Mouse (Mus musculus): Measurements from ENCODE around the gene Cyp11a1. TPM values are rescaled to one million over a fixed set of nuclear protein-coding genes. Genes with fewer than 3 reads are reported as not detected.

The Cyp11a1 gene
- total RNA-seq, 2 experiments from 2014 or later = 0.79 to 1.7 TPM

DNA sequence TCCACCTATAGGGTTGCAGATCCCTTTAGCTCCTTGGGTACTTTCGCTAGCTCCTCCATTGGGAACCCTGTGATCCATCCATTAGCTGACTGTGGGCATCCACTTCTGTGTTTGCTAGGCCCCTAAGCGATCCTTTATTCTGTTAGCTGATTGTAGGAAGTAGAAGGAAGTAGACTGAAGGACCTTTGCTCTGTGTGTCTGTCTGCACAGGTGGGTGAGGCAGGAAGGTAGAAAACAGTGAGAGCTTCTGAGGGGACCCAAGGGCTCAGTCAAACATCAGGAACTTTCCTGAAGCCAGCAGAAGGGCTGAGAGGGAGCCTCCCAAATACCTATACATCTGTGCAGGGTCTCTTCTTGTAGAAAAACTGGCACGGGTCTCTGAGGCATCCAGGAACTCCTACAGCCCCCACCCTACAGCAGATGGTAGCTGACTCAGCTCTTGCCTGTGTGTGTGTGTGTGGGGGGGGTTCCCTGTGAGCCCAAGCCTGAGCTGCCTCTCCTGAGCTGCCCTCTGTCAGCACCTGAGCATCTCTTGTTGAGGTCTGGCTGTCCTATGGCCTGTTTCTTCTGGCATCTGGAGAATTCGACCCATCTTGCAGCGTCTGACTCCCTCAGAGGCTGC is 30.9 kb upstream of the Cyp11a1 start:
- Histone ChIP-seq H3K4me3 (no peak overlapping the region), H3K27ac (no peak overlapping the region)
- no peak for DNase-seq (ENCODE audit: low spot score in 2 of 2)
- TF ChIP-seq CTCF (conservative IDR thresholded peaks at IDR 0.05) = no peak

DNA sequence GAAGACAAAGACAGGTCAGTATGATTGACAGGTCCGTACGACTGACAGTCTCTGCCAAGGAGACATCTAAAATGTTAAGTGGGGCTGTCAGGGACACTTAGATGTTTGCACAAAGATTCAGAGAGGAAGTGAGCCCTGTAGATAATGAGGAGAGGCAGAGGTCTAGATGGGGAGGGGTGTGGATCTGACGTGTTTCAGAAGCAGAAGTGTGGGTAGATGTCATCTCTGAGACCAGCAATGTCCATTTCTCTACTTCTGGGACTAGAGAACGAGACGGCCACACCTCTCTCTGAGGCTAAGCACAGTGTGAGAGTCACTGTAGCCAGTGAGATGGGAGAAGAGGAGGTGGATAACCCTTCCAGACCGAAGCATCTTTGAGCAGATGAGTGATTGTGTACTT is 28.2 kb upstream of the Cyp11a1 start:
- no peak for DNase-seq (ENCODE audit: low spot score in 2 of 2)
- no peak overlapping the region for H3K27ac ChIP-seq
- no peak overlapping the region for H3K4me3 ChIP-seq
- no peak for TF ChIP-seq CTCF (conservative IDR thresholded peaks at IDR 0.05)

DNA sequence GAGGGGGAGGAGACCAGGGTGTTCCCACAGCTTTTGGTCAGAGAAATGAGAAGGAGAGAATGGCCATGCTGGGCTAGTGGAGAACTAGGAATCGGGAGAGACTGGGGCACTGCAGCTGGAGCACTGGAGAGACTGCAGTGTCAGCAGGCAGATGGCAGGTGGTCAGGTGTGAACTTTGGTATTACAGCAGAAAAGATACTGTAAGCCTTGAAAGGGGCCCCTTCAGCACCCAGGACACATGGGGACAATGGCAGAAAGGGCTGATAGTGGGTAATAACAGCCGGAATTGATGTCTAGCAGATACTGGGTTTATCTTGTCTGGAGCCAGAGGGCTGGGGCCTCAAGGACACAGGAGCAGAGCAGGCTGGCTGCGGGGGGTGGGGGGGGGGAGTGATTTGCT is 27.4 kb upstream of the Cyp11a1 start:
- H3K27ac ChIP-seq = no peak overlapping the region
- no peak for TF ChIP-seq CTCF (conservative IDR thresholded peaks at IDR 0.05)
- H3K4me3 ChIP-seq = no peak overlapping the region
- DNase-seq (ENCODE audit: low spot score in 2 of 2) = no peak

DNA sequence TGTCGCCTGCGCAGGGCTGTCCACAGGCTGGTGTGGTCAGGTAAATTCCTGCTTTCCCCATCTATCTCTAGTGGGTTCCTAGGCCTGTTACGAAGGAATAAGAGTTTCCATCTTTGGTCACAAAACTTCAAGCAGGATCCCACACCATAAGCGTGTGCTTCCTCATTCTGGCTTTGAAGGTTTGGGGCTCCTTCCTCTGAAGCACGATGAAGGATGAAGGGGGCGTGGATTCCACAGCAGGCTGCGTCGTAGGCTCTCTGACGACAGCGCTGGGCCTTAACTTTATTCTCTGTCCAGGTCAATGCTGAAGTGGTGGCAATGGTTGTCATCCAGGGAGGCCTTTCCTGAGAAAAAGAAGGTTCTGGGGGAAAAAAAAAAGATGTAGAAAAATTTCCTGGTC is 25.6 kb upstream of the Cyp11a1 start:
- DNase-seq (ENCODE audit: low spot score in 2 of 2) = no peak
- H3K4me3 ChIP-seq = no peak overlapping the region
- no peak for TF ChIP-seq CTCF (conservative IDR thresholded peaks at IDR 0.05)
- H3K27ac ChIP-seq = no peak overlapping the region

DNA sequence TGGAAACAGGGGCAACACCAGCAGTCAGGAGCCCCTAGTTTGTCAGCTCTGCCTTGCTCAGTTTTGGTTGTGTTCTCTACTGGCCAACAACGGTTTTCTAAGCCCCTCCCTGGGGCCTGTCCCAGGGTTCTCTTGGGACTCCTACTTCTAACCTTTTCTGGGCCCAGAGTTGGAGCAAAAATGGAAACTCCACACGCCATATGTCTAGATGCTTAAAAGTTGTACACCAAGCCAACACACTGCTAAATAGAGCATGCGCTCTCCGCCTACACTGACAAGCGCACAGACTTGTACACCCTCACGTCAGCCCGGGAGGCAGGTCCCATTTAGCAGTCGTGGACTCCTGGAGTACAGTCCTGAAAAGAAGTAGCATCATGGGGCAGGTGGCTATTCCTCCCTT is 20.9 kb upstream of the Cyp11a1 start:
- Histone ChIP-seq H3K27ac (no peak overlapping the region), H3K4me3 (no peak overlapping the region)
- TF ChIP-seq CTCF (conservative IDR thresholded peaks at IDR 0.05) = no peak
- DNase-seq (ENCODE audit: low spot score in 2 of 2) = peak; percentile 59 to 79

DNA sequence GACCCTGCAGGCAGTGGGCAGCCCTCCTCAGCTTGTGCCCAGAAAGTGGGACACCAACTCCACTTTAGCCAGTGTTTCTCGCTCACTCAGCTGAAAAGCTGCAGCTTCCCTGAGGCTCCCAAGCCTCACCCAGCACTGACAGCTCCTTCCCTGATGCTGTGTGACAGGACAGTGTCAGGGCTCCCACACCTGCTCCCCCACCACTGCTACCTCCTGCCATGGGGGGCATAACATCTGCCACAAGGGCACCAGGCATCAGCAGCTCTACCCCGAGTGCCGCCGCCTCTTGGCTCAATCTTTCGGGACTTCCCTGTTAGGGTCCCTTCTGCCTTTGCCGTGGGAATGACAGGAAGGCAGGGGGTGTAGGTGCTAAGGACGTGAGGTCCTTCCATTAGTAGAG is 19.9 kb upstream of the Cyp11a1 start:
- Histone ChIP-seq H3K27ac (no peak overlapping the region), H3K4me3 (no peak overlapping the region)
- DNase-seq (ENCODE audit: low spot score in 2 of 2) = no peak
- no peak for TF ChIP-seq CTCF (conservative IDR thresholded peaks at IDR 0.05)

DNA sequence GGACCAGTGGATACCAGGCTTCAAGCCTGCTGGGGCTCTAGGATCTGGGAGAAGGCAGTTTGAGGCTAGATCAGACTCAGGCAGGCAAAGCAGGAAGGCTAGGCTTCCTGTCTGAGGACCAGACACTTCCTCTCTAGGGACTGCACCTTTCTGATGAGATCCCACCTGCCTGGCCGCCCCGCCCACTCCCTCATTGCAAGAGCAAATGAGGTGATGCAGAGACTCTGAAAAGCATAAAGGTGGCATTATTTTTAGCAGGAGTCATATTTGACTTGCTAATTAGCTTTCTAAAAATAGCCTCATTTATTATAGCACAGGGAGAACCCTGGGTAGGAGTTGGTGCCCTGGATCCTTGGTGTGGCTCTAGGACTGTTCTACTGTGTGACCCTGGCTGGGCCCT is 18.1 kb upstream of the Cyp11a1 start:
- no peak for TF ChIP-seq CTCF (conservative IDR thresholded peaks at IDR 0.05)
- no peak for DNase-seq (ENCODE audit: low spot score in 2 of 2)
- H3K27ac ChIP-seq = no peak overlapping the region
- no peak overlapping the region for H3K4me3 ChIP-seq

DNA sequence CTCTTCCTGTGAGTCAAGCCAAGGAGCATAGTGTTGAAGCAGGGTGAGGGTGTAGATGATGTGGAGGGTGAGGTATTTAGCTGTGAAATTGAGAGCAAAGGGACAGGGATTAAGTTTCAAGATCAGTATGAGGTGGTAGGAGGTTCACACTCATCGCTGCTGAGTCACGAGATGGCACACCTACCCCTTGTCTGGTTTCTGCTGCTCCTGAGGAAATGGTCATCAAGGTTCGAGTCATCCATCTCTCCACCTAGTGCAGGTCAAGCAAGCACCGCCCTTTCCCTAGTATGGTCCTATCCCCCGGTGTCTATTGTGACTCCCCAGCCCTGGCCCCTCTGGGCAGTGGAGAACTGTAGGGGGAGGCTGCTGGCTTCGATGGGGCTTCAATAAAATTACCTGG is 16.9 kb upstream of the Cyp11a1 start:
- no peak for TF ChIP-seq CTCF (conservative IDR thresholded peaks at IDR 0.05)

DNA sequence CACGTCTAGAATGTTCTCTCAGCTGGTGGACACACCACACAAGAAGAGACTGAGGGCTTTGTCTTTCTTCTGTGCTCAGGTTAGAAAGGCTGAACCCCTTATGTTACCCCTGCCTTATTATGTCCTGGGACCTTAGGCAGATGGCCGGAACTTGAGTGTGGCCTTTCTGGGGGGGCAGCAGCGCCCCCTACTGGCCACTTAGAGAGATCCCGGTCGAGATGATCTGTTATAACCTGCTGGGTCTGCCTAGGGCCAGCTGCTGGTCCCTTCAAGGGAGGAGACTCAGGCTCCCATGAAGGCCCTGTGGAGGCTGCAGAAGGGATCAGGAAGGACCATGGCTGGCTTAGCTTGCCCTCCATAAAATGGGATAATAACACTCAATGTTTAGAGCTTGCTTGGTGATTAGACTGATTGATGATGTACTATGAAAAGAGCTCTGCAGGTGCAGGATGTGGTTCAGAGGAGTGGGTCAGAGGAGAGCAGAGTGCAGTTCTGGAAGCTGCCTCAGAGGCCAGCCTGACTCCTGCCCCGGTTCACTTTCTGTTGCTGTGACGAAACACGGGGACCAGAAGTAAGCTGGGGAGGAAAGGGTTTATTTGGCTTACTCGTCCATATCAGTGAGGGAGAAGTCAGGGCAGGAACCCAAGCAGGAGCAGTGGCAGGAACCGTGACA is 15.6 kb upstream of the Cyp11a1 start:
- Histone ChIP-seq H3K4me3 (no peak overlapping the region), H3K27ac (no peak overlapping the region)
- TF ChIP-seq CTCF (conservative IDR thresholded peaks at IDR 0.05) = peak; percentile 95
- DNase-seq (ENCODE audit: low spot score in 2 of 2) = no peak

More for the DNA sequence above, 16.9 kb upstream of the Cyp11a1 start:
- no peak overlapping the region for H3K4me3 ChIP-seq
- H3K27ac ChIP-seq = no peak overlapping the region
- no peak for DNase-seq (ENCODE audit: low spot score in 2 of 2)

DNA sequence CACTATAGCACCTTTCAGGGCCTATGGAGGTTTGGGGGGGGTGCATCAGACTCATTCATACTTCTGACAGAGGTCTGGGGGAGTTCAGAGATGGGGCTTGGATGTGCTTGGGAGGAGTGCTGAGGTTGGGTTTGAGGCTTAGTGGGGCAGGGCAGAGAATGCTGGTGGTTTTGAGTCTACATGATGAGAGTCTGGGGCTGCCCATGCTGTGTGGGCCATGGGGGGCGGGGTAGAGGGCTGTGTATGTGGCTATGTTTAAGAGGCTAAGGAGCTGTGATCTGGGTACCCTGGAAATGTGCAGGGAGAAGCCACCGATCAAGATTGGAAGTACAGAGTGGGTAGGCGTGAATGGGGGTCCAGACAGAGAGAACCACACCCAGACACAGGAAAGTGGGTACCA is 14.2 kb upstream of the Cyp11a1 start:
- TF ChIP-seq CTCF (conservative IDR thresholded peaks at IDR 0.05) = no peak
- H3K4me3 ChIP-seq = no peak overlapping the region
- DNase-seq (ENCODE audit: low spot score in 2 of 2) = no peak
- H3K27ac ChIP-seq = no peak overlapping the region

DNA sequence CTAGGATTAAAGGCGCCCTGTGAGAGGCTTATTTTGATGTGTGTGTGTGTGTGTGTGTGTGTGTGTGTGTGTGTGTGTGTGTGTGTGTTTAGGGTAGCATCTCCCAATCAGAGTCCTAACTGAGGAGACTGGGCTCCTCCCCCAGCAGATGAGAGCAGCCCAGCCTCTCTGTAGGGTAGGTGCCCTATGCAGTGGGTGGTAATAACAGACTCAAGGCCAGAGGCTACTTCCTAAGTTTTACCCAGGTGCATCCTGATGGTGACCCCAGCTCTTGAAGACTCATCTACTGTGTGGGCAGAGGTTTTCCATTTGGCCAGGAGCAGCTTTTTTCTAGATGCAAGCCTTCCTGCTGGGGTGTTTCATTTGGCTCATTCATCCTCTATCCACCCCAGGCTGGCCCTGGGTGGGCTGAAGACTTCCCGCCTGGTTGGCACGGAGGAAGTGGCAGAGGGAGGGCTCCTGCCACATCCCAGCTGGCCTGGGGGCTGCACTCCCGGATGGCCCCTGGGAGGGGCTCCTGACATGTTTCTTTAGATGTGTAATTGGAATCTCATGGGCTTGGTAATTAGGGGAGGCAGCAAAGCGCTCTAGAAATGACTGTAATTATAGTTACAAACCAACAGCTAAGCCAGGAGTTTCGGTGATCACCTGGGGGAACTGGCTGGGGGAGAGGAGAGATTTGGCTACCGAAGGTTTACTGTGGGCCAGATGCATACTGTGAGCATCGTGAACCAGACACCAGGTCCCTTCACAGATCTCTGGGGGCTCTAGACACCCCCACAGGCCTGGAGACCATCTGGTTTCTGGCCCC is 13.2 kb upstream of the Cyp11a1 start:
- Histone ChIP-seq H3K4me3 (no peak overlapping the region), H3K27ac (no peak overlapping the region)
- DNase-seq (ENCODE audit: low spot score in 2 of 2) = no peak
- no peak for TF ChIP-seq CTCF (conservative IDR thresholded peaks at IDR 0.05)

DNA sequence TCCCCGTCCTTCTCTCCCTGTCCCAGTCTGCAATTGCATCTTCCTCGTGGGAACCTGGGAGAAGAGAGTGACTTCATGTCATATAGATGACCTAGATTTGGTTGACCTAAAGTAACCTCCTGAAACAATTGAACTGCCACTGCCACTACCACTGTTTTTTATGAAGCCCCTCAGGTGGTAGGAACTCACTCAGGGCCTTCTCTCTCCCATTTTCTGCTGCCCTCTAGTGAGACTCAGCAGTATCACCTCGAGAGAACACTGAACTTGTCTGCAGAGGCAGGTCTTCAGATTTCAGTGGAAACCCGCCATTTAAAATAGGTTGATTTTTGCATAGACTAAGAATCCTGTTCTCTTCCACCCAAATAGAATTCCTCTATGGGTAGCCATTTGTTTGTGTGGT is 10.9 kb upstream of the Cyp11a1 start:
- Histone ChIP-seq H3K4me3 (no peak overlapping the region), H3K27ac (no peak overlapping the region)
- TF ChIP-seq CTCF (conservative IDR thresholded peaks at IDR 0.05) = peak; percentile 89
- no peak for DNase-seq (ENCODE audit: low spot score in 2 of 2)

DNA sequence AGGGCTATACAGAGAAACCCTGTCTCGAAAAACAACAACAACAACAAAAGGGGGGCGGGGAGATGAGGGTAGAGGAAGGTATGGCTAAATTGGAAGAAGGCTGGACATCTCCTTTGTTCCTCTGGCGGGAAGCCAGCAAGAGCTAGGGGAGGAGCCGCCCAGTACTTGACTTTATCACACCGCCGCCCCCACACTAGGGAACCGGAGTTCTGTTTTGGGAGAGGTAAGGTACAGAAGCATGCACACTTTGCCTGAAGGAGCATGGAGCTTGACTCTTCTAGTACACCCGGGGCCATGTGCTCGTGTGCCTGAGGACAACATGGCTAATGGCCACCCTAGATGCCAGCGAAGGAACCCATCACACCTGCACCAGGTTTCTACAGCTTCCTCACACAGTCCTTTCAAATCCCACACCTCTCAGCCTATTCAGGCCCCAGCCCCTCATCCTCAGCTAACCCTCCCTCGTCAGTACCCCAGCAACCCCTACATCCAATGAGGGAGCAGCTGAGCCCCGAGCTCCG is 8.6 kb upstream of the Cyp11a1 start:
- no peak for DNase-seq (ENCODE audit: low spot score in 2 of 2)
- Histone ChIP-seq H3K27ac (peak overlapping the region; percentile 71), H3K4me3 (peak overlapping the region; percentile 54)
- no peak for TF ChIP-seq CTCF (conservative IDR thresholded peaks at IDR 0.05)

Data from layer of hippocampus, adult 2 months (tissue).